Mouse (Mus musculus): ENCODE data around the gene C77080. TPM values are rescaled to one million over a fixed set of nuclear protein-coding genes. Genes with fewer than 3 reads are reported as not detected.

The C77080 gene
- polyA plus RNA-seq, 1 experiment from 2014 or later: 9.6 TPM

DNA sequence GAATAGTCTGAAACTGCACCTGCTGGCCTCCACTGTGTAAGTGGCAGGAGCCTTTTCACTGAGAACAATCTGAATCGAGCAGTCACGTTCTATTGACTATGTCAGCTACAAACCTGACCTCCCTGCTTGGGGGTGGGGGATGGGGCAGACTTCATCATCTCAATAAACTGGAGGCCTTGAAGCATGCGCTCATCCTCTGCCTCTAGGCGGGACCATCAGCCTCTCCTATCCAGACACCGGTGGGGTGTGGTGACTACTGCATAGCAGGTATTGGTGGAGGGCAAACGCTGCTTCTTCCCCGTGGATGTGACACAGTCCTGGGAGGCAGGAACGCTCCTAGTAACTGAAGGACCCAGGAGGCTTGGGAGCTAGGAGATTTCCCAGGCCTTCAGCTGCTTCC lies 30.3 kb downstream of the C77080 start:
- ATAC-seq (ENCODE audit: low FRiP score, low TSS enrichment): no peak
- no peaks in the 10 kb centered on the region for H3K36me3 ChIP-seq (ENCODE audit: control insufficient read depth, insufficient read depth, low read length)
- no peak for TF ChIP-seq EP300 (optimal IDR thresholded peaks at IDR 0.05)
- no peak for TF ChIP-seq CTCF (IDR thresholded peaks at IDR 0.05; ENCODE audit: low read depth)
- WGBS: 52% methylated on average over 8 of the region's 8 CpGs
- no peak overlapping the region for H3K4me3 ChIP-seq (ENCODE audit: low read depth, low read length)
- H3K4me2 ChIP-seq (replicated peaks; ENCODE audit: low read depth): no peak overlapping the region
- no peaks in the 10 kb centered on the region for H3K27me3 ChIP-seq (ENCODE audit: control insufficient read depth, insufficient read depth, low read length)
- H3K4me1 ChIP-seq (replicated peaks; ENCODE audit: control insufficient read depth, insufficient read depth): peaks cover 18% of the 10 kb centered on the region
- H3K27ac ChIP-seq (replicated peaks): peak overlapping the region; percentile 92
- H3K9ac ChIP-seq (ENCODE audit: low read length): 0 out of 2 replicates have a peak overlapping the region, but pooled peaks have one; percentile 27
- H3K9me3 ChIP-seq (ENCODE audit: control insufficient read depth, low read length): no peaks in the 10 kb centered on the region
- DNase-seq (ENCODE audit: low spot score): no peak

DNA sequence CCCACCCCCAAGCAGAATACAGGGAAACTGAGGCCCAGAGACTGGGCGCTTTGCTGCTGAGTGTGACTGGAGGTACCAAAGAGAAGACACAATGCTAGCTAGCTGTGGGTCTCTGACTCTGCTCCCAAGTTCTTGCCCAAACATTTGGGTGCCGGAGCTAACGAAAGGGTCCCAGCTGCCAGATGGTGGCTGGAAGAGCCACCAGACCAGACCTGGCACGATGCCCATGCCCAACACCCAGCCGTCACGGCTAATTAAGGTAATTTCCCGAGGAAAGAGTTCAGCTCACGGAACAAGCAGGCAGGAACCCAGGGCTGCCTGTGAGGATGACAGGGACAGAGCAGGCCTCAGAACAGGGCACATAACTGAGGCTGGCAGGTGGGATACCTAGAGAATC lies 33.2 kb downstream of the C77080 start:
- Histone ChIP-seq H3K9ac (ENCODE audit: low read length) (no peak overlapping the region; the same call in 1 of the 2 replicates), H3K27me3 (ENCODE audit: control insufficient read depth, insufficient read depth, low read length) (no peaks in the 10 kb centered on the region), H3K4me3 (ENCODE audit: low read depth, low read length) (no peak overlapping the region), H3K9me3 (ENCODE audit: control insufficient read depth, low read length) (no peaks in the 10 kb centered on the region), H3K27ac (replicated peaks) (no peak overlapping the region), H3K4me2 (replicated peaks; ENCODE audit: low read depth) (peak overlapping the region; percentile 27), H3K36me3 (ENCODE audit: control insufficient read depth, insufficient read depth, low read length) (peaks cover 11% of the 10 kb centered on the region), H3K4me1 (replicated peaks; ENCODE audit: control insufficient read depth, insufficient read depth) (peaks cover 18% of the 10 kb centered on the region)
- 32% methylated on average over 8 of the region's 8 CpGs for WGBS
- no peak for TF ChIP-seq EP300 (optimal IDR thresholded peaks at IDR 0.05)
- no peak for TF ChIP-seq CTCF (IDR thresholded peaks at IDR 0.05; ENCODE audit: low read depth)
- DNase-seq (ENCODE audit: low spot score) (no peak), ATAC-seq (ENCODE audit: low FRiP score, low TSS enrichment) (no peak)

DNA sequence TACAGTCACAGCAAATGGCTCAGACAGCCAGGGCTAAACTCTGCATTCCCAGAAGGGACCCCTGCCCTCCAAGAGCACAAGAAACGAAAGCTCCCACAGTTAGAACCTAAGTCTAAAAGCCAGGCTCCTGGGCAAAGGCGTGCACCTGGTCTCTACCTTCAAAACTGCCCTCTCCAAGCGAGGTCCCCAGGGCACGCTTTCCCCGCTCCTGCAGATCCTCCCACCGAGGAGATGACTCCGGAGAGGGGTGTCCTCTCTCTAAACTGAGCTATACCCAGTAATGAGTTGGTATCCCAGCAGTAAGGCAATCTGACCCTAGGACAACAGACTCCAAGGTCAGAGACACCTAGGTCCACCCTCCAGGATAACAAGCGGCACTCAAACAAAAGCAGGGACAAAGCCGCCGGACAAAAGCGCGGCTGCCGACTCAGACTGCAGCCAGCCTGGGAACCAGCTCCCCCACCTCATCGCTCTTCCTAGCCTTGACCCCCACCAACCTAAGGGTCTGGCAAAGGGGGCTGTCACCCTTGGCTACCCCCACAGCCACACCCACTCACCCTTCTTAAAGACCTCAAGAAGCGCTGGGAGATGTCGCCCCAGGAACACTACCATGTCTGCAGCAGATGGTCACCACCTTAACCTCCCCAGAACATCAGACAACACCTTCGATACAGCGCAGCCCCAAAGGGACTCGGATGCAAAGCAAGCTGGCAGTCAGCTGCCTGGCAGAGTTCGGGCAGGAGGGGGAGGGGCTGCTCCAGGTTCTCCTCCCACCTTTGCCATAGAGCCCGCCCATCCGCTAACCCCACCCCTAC lies 33.8 kb downstream of the C77080 start:
- peaks cover 16% of the 10 kb centered on the region for H3K36me3 ChIP-seq (ENCODE audit: control insufficient read depth, insufficient read depth, low read length)
- peak overlapping the region; percentile 38; the same call in 1 of the 2 replicates for H3K9ac ChIP-seq (ENCODE audit: low read length)
- DNase-seq (ENCODE audit: low spot score) (no peak), ATAC-seq (ENCODE audit: low FRiP score, low TSS enrichment) (no peak)
- peaks cover 18% of the 10 kb centered on the region for H3K4me1 ChIP-seq (replicated peaks; ENCODE audit: control insufficient read depth, insufficient read depth)
- peak overlapping the region; percentile 63 for H3K27ac ChIP-seq (replicated peaks)
- H3K4me3 ChIP-seq (ENCODE audit: low read depth, low read length): peak overlapping the region; percentile 12; the same call in 1 of the 2 replicates
- peak overlapping the region; percentile 43 for H3K4me2 ChIP-seq (replicated peaks; ENCODE audit: low read depth)
- TF ChIP-seq CTCF (IDR thresholded peaks at IDR 0.05; ENCODE audit: low read depth) (no peak), EP300 (optimal IDR thresholded peaks at IDR 0.05) (no peak)
- no peaks in the 10 kb centered on the region for H3K27me3 ChIP-seq (ENCODE audit: control insufficient read depth, insufficient read depth, low read length)
- no peaks in the 10 kb centered on the region for H3K9me3 ChIP-seq (ENCODE audit: control insufficient read depth, low read length)
- 23% methylated on average over 22 of the region's 22 CpGs for WGBS

DNA sequence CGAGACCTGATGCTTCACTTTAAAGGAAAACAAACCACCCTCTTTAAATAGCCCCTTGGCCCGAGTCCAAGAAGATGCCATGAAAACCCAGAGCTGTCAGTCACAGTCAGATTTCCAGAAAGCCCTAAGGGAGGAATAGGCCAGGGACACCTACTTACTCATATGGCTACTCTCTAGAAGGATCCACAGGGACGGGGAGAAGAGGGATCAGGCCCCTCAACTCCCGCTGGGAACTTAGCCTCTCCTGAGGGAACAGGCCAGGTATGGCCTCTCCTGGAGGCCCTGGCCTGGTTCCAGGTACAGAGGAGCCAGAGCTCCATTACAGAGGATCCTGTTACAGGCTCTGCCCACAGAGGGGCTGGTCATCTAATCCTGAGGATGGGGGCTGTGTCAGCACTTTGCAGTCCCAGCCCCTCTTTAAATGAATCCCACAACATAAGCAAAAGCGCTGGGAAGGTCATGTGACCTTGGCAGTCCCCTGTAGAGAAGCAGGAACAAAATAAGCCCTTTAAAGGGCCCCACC lies 34.7 kb downstream of the C77080 start:
- Histone ChIP-seq H3K9ac (ENCODE audit: low read length) (no peak overlapping the region), H3K27ac (replicated peaks) (no peak overlapping the region; the same call in 1 of the 2 replicates), H3K4me3 (ENCODE audit: low read depth, low read length) (0 out of 2 replicates have a peak overlapping the region, but pooled peaks have one; percentile 12), H3K36me3 (ENCODE audit: control insufficient read depth, insufficient read depth, low read length) (peaks cover 16% of the 10 kb centered on the region), H3K27me3 (ENCODE audit: control insufficient read depth, insufficient read depth, low read length) (no peaks in the 10 kb centered on the region), H3K4me2 (replicated peaks; ENCODE audit: low read depth) (peak overlapping the region; percentile 43), H3K4me1 (replicated peaks; ENCODE audit: control insufficient read depth, insufficient read depth) (peaks cover 10% of the 10 kb centered on the region), H3K9me3 (ENCODE audit: control insufficient read depth, low read length) (no peaks in the 10 kb centered on the region)
- TF ChIP-seq EP300 (optimal IDR thresholded peaks at IDR 0.05) (no peak), CTCF (IDR thresholded peaks at IDR 0.05; ENCODE audit: low read depth) (no peak)
- DNase-seq (ENCODE audit: low spot score) (peak; percentile 62), ATAC-seq (ENCODE audit: low FRiP score, low TSS enrichment) (0 out of 2 replicates have a peak, but pooled peaks have one; percentile 12)
- WGBS: 33% methylated on average over 5 of the region's 5 CpGs

DNA sequence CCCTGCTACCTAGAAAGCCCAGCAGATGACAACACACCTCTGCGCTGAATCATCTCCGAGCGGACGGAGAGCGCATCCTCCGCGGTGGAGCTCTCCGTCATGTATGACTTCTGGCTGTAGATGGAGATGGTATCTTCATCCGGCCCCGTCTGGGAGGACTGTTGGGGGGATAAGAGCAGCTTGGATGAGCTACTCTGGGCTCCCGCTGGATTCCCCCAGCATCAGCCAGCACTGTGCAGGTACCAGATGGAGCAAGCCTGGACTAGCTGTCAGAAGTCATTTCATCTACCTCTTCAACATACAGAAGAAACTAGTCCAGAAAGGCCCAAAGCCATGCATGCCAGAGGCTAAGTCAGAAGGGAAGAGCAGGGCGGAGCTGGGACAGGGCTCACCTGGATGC lies 35.9 kb downstream of the C77080 start:
- H3K27ac ChIP-seq (replicated peaks): no peak overlapping the region
- H3K4me1 ChIP-seq (replicated peaks; ENCODE audit: control insufficient read depth, insufficient read depth): peaks cover 6% of the 10 kb centered on the region
- ATAC-seq (ENCODE audit: low FRiP score, low TSS enrichment): no peak
- peak; percentile 12 for DNase-seq (ENCODE audit: low spot score)
- no peaks in the 10 kb centered on the region for H3K27me3 ChIP-seq (ENCODE audit: control insufficient read depth, insufficient read depth, low read length)
- no peak overlapping the region for H3K4me2 ChIP-seq (replicated peaks; ENCODE audit: low read depth)
- 93% methylated on average over 12 of the region's 12 CpGs for WGBS
- H3K9ac ChIP-seq (ENCODE audit: low read length): no peak overlapping the region
- H3K36me3 ChIP-seq (ENCODE audit: control insufficient read depth, insufficient read depth, low read length): peaks cover 23% of the 10 kb centered on the region
- no peak for TF ChIP-seq CTCF (IDR thresholded peaks at IDR 0.05; ENCODE audit: low read depth)
- no peak for TF ChIP-seq EP300 (optimal IDR thresholded peaks at IDR 0.05)
- H3K9me3 ChIP-seq (ENCODE audit: control insufficient read depth, low read length): no peaks in the 10 kb centered on the region
- no peak overlapping the region for H3K4me3 ChIP-seq (ENCODE audit: low read depth, low read length)
